Mouse (Mus musculus) megakaryocyte, embryonic 14.5 days (primary cell): Measurements from ENCODE around the gene Aoc3.

Source experiments
- FLI1 ChIP-seq: IDR thresholded peaks from 2 replicates; pipeline ENCODE4 v1.6.1; 2012; ENCODE audit warnings: low read length, inconsistent platforms, mixed read lengths
- GATA1 ChIP-seq: IDR thresholded peaks from 3 replicates; pipeline ENCODE4 v1.6.1; 2012; ENCODE audit warnings: mixed read lengths, low read length, inconsistent platforms, borderline replicate concordance

GRCm38 (mm10) chr11:101295191-101295590 lies 35.2 kb upstream of the Aoc3 start:
- TF ChIP-seq GATA1 = no peak
- no peak for TF ChIP-seq FLI1
